Mouse (Mus musculus) right cerebral cortex, postnatal 25 days (tissue): ENCODE measurements around the gene Tti1.

Experiments
- DNase-seq: peaks from one replicate; pipeline ENCODE4 v3.0.0; 2022

Tti1 gene

DNA sequence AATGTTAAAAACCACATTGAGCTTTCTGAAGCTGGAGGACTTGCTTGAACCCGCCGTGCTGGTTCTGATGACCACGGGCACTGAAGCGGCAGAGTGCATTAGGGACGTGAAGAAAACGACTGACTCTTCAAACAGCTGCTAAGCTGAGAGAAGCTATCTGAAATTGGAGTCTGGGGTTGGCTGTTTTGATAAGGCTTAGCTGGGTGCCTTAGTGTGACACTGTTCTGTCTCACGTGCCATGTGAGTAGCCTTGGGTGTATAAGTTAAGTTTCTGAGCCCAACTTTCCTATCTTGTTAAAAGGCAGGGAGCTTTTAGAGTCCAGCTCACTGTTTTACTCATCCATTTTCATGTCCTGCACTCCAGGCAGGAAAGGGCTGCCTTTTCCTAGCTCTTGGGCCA lies 8.7 kb upstream of the Tti1 start:
- no peak for DNase-seq

DNA sequence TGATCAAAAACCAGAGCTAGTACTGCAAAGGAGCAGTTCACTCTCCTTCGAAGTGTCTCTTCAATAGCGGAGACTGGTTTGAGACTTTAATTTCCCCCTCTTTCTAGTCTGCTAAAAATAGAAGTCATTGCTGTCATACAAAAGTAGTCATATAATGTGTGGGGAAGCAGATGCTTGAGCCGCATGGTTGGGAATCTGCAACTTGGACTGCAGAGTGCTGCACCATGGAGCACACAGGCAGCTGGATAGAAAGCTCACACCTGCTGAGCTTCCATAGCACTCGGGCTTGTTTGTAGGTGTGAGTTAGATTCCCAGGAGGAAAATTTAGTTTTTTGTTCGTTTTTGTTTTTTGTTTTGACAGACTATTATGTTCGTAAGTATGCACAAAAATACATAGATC lies 8.2 kb upstream of the Tti1 start:
- no peak for DNase-seq

DNA sequence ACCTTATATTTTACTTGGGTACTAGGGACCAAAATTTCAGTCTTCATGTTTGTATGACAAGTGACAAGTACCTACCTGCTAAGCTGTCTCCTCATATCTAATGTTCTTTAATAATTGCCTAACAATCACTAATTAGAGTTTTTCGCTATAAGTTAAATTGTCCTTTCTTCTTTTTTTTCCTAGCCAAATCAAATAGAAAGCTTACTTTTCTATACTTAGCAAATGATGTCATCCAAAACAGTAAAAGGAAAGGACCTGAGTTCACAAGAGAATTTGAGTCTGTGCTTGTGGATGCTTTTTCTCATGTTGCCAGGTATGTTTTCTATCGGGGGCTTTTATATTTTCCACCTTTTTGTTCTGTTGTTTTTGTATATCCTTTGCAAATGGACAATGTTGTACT lies 7.6 kb upstream of the Tti1 start:
- no peak for DNase-seq

DNA sequence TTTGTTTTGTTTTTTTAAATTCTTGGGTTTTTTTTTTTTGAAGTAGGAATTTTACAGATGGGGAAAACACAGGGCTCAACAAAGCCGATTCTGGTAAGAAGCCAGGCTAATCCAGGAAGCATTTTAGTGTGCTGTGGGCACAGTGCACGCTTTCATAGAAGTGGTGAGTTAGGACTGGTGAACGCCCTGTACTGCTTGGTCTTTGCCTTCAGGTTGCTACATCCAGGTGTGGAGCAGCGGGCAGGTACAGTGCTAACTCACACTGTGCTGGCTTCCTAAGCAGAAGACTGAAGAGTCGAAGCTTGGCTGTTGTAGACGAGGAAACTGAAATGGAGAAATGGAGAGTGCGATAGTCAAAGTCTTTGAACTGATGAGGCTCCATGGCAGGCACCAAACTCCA lies 1.8 kb upstream of the Tti1 start:
- no peak for DNase-seq

- DNase-seq: no peak
Observed at GRCm38 (mm10) chr2:158027855-158028353, 329 bp downstream of the Tti1 start.

DNA sequence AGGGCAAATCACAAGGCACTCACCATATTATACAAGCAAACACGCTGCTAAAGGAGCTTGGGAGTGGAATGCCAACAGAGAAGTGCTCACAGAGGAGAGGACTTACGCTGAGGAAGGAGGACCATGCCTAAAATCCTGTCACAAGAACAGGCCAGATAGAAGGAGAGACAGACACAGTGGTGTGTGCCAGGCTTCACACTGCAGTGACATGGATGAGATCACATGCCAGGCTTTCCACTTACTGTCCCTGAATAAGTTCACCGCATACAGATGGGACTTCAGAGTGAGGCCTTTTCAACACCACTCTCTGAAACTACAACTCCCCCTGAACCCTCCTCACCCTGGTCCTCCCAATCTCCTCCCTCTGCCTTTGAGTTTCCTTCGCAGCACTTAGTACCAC lies 10.9 kb downstream of the Tti1 start:
- DNase-seq: no peak

GRCm38 (mm10) chr2:158012608-158013007 lies 15.6 kb downstream of the Tti1 start:
- DNase-seq: no peak

DNA sequence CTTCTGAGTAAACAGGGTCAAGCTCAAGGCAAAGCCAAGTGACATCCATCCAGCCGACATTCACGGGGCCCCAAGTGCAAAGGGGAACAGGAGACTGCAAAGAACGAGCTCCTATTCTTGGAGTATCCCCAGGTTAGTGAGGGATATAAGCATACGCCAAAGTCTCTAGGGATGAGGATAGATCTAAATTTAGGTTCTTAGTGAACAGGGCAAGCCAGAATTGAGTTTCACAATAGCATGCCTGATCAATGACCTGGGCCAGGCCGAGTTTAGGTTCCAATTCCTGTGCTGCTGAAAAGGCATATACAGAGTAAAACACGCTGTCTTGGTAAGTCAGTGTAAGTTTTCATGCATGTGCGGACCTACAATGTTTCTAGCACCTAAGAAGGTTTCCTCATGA lies 18.9 kb downstream of the Tti1 start:
- DNase-seq: no peak

DNA sequence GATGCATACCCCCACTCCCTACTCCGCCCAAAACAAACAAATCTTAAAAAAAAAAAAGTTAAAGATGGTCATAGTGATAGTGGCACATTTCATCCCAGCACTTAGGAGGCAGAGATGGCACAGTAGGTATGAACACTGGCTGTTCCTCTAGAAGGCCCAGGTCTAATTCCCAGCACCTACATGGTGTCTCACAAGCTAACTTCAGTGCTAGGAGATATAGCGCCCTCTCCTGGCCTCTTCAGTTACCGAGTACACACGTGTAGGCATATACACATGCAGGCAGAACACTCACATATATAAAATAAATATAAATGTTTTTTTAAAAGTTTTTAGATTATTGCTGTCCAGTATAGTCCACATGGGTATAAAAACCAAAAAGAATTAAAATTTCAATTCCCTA lies 22.6 kb downstream of the Tti1 start:
- DNase-seq: no peak

GRCm38 (mm10) chr2:158004620-158005019 lies 23.6 kb downstream of the Tti1 start:
- no peak for DNase-seq

GRCm38 (mm10) chr2:157998817-157999216 lies 29.4 kb downstream of the Tti1 start:
- DNase-seq: no peak

GRCm38 (mm10) chr2:157992501-157992900 lies 35.7 kb downstream of the Tti1 start:
- no peak for DNase-seq

DNA sequence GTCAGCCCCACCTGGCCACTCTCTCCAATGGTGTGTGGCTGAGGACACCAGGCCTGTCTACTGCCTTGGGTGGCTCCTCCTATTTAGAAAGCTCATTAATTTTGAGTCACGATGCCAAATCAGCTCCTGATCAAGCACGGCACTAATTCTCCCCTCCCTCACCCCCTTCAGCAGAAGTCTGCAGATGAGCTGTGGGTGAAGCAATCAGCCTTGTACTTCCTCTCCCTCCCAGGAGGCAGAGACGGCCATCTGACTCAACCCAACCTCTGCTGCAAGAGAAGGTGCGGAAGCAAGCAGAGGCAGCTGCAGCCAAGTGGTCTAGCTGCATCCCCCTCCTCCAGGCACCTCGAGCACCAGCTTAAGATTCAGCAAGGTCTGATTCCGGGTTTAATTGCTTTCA lies 37.2 kb downstream of the Tti1 start:
- no peak for DNase-seq

DNA sequence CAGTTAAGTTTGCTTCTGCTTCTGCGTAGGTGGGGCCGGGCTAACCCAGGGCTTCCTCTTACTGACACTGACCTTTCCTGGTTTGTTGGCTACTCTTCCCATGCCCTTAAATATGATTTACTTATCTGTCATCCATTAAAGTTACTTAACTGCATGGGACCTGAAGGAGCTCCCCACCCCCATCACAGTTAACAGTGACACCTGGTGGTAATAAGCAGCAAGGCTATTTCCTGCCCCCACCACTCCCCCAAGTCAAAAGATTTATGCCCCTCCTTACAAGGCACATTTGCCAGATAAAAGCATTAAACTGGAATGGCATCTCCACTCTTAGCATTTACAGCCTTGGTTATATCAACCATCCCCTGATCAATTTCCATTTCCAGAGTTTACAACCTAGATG lies 38.3 kb downstream of the Tti1 start:
- DNase-seq: no peak

DNA sequence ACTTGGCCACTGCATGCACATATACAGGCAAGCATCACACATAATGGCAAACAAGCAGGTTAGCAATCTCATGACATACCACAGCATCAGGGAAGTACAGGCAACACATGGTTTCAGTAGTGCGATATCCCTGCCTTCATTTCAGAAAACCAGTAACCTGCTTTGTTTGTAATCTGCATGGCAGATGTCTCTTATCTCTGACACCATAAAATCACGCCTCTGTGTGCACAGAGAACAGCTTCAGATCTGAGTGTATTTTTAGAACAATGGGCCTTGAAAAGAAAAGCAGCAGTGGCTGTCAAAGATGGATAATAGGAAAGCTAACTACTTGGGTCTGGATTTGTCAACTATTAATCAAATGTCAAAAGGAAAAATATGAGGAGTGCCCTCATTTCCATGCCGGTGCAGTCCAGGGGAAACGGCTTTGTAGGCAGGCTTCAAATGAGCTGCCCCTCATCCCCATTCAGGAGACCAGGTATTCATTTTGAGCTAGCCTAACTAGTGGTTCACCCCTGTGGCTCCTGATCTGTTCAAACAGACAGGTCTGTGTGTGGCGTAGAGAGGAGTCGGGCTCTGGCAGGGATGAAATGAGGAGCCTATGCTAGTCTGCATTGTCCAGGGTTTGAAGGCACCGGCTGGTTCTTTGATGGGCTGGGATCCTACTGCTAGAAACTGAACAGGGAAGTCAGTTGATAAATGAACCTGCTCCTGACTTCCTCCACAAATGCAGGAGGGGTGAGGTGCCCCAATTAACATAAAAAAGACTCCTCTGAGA lies 39.6 kb downstream of the Tti1 start:
- DNase-seq: no peak

GRCm38 (mm10) chr2:157986235-157986634 lies 42.0 kb downstream of the Tti1 start:
- no peak for DNase-seq

DNA sequence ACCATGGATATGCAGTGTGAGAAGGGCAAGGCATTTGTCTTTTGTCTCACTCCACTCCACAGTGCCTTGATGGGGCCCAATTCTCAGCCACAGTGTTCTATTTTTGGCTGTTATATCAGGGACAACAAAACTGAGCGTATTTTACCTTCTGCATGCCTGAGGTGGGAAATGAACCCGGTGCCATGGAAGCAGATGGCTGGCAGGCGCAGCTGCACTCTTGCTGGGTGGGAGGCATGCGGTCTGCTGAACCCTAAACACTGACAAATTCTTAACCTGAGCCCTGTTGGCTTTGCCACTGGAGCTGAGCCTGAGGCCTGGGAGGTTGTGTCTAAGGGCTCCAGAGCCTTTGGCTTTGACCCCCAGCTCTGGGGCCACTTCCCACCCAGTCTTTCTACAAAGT lies 42.6 kb downstream of the Tti1 start:
- DNase-seq: no peak

GRCm38 (mm10) chr2:157983276-157983675 lies 45.0 kb downstream of the Tti1 start:
- no peak for DNase-seq

DNA sequence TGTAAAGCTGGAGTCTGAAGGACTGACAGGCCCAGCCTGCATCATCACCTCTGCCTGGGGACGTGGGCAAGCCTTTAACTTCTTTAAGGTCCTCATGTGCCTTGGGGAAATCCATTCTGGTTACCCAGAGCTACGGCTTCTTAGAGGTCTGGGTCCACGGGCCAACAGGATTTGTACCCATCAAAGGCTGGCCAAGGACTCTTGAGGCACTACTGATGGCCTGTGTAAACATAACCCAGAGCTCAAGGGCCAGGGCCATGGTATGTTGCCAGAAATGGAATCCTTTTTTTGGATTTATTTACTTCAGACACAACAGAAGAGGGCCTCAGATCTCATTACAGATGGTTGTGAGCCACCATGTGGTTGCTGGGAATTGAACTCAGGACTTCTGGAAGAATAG lies 45.5 kb downstream of the Tti1 start:
- DNase-seq: no peak

GRCm38 (mm10) chr2:157979241-157979640 lies 49.0 kb downstream of the Tti1 start:
- DNase-seq: no peak

GRCm38 (mm10) chr2:157975595-157975994 lies 52.6 kb downstream of the Tti1 start:
- no peak for DNase-seq

DNA sequence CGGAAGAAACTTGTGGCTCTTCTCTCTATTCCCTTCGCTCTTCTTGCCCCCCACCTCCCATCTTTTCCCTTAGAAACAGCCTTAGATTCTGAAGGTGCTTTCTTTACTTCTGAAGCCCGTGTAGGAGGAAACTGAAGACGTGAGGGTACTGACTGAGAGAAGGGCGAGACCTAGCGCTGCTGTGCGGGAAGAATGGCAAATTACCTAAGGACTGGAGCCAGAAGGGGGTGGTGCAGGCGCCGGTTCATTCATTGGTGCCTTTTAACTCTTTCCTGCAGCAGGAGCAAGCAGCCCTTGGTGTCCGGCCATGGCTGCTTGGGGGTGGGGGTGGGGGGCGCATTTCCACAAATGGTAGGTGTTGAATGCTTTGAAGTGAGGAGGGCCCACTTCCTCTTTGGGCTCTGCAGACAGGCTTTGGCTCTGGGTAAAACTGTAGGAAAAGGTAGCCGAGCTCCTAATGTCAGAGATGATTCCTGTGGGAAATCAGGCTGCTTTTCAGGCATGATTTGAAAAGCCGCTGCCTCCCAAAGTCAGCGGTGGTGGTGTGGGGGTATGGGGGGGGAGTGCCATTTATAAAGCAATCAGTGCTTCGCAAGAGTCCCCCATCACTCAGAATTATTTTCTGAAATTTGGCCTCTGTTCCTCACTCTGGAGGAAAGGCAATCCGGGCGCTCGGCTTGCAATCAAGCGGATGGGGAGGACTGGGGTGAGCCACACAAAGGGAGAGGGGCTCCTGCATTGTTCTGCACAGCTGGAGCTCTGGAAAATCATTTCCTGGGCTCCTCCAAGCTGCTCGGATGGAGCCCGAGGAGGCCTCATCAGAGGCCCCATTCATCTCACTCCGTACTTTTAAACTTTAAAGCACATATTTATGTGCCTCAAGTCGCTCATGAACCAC lies 53.4 kb downstream of the Tti1 start:
- no peak for DNase-seq

DNA sequence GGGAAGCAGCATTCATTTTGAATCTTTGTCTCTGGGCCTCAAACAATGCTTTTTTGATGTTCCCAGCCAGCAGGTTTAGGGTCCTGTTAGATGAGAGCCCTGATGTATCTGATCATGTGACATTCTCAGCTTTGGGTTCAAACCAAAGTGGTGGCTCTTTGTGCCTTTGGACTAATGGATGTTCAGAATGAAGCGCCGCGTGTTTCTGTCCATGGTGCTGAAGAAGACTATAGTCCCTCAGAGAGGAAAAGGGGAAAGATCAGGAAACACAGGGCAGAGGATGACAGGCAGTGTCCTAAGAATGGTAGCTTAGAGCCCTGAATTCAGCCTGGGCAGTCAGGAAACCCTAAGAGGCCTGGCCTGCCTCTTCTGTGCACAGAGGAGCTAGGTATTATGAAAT lies 57.6 kb downstream of the Tti1 start:
- no peak for DNase-seq

DNA sequence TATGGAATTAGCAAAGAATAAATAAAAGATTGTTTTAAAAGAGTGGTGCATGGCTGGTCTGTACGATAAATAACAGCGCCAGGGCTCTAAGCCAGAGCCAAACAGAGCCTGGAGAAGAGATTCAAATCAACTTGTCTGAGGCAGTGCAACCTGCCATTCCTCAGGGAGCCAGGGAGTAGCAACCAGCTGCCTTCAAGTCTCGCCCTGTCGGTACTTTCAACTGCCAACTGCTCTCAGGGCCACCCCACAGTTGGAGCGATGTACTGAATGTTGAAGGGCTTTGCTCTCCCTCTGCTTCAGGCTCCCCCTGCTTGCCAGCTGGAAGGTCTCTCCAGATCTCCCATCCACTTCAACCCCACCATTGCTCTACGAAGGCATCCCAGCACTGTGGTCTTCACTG lies 58.1 kb downstream of the Tti1 start:
- no peak for DNase-seq
